16 mouse cellular contexts compared by ENCODE assay signal in the genomic region with DNA sequence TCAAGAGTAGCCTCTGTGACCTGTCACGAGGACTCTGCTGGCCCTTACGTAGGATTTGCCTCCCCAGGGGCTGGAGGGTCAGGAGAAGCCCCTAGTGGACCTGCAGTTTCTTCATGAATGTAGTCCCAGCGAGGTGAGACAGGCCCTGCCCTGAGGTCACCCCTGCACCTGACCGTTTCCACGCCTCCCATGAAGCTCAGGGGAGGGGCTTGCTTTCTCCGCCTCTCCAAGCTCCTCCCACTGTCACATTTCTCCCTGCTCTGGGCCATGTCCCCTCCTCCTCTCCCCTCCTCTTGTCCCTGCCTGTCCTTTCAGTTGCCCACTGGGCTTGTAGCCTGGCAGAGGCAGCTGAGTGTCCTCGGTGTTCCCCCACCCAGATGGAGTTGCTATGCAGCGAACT. TPM values are rescaled to one million over a fixed set of nuclear protein-coding genes. Genes with fewer than 3 reads are reported as not detected.
"Had no signal": no experiment of that assay in that cellular context is flagged by ENCODE, and none has a peak within 500 bp of the region (broad histone marks: within the 10 kb centered on the region; RNA-seq: fewer than 3 reads in every experiment).

No protein-coding gene starts in this region.

- DNase-seq: kidney, adult 11 months; kidney, postnatal 14 days; right cerebral cortex, postnatal 4 days; spleen, adult 18-20 months; thymus, adult 18-20 months; thymus, postnatal 14 days had no signal

- H3K27ac ChIP-seq: left cerebral cortex, adult 2 months; limb, embryonic 15.5 days; lung, embryonic 15.5 days; midbrain, embryonic 12.5 days; neural tube, embryonic 15.5 days had no signal

- H3K27me3 ChIP-seq: limb, embryonic 15.5 days; lung, embryonic 15.5 days; midbrain, embryonic 12.5 days; neural tube, embryonic 15.5 days had no signal

- H3K4me2 ChIP-seq: limb, embryonic 15.5 days; lung, embryonic 15.5 days; midbrain, embryonic 12.5 days; neural tube, embryonic 15.5 days had no signal

- H3K9me3 ChIP-seq: limb, embryonic 15.5 days; lung, embryonic 15.5 days; midbrain, embryonic 12.5 days; neural tube, embryonic 15.5 days had no signal

- H3K9ac ChIP-seq: limb, embryonic 15.5 days; lung, embryonic 15.5 days; midbrain, embryonic 12.5 days; neural tube, embryonic 15.5 days had no signal

- H3K4me3 ChIP-seq: left cerebral cortex, adult 2 months; limb, embryonic 15.5 days; lung, embryonic 15.5 days; midbrain, embryonic 12.5 days; myocyte; neural tube, embryonic 15.5 days had no signal

RNA-seq across cellular contexts. Expression of gene Tulp1, which starts 47.9 kb away (rescaled TPM):
- total RNA-seq: layer of hippocampus, postnatal 14 days; left cerebral cortex, adult 2 months; left cerebral cortex, postnatal 25 days; megakaryocyte-erythroid progenitor cell, adult 5-6 weeks had no signal
- polyA plus RNA-seq: liver, embryonic 16.5 days; myocyte had no signal
